Mouse (Mus musculus) liver, embryonic 15.5 days (tissue): Measurements from ENCODE around the gene Ccdc33. TPM values are rescaled to one million over a fixed set of nuclear protein-coding genes. Genes with fewer than 3 reads are reported as not detected.

Source experiments
- ATAC-seq: fragments of 200-750 bp; cut with Nextera tagmentation; 2 replicates; pipeline ENCODE4 v1.8.0; 2017; ENCODE audit warnings: moderate number of reproducible peaks, mild to moderate bottlenecking, moderate library complexity; ENCODE audit not compliant: insufficient read depth
- H3K27ac ChIP-seq: fragments of 300-500 bp; sonication (generic); replicated peaks from 2 replicates; pipeline ENCODE4 v1.5.1; 2015; ENCODE audit warnings: mild to moderate bottlenecking, inconsistent platforms
- H3K27me3 ChIP-seq: fragments of 300-500 bp; sonication (generic); 2 replicates; pipeline ENCODE4 v1.6.1; 2015; ENCODE audit warnings: mild to moderate bottlenecking, inconsistent platforms
- H3K36me3 ChIP-seq: fragments of 300-500 bp; sonication (generic); replicated peaks from 2 replicates; pipeline ENCODE4 v1.6.1; 2015; ENCODE audit warnings: moderate library complexity, mild to moderate bottlenecking, inconsistent platforms
- H3K4me1 ChIP-seq: fragments of 300-500 bp; sonication (generic); replicated peaks from 2 replicates; pipeline ENCODE4 v1.6.1; 2015; ENCODE audit warnings: inconsistent platforms
- H3K4me2 ChIP-seq: fragments of 300-500 bp; sonication (generic); 2 replicates; pipeline ENCODE4 v1.6.1; 2015; ENCODE audit warnings: moderate library complexity, mild to moderate bottlenecking, inconsistent platforms
- H3K4me3 ChIP-seq: fragments of 300-500 bp; sonication (generic); replicated peaks from 2 replicates; pipeline ENCODE4 v1.5.1; 2015; ENCODE audit warnings: mild to moderate bottlenecking, inconsistent platforms
- H3K9ac ChIP-seq: fragments of 300-500 bp; sonication (generic); 2 replicates; pipeline ENCODE4 v1.6.1; 2015; ENCODE audit warnings: moderate library complexity, mild to moderate bottlenecking, inconsistent platforms
- H3K9me3 ChIP-seq: fragments of 300-500 bp; sonication (generic); replicated peaks from 2 replicates; pipeline ENCODE4 v1.6.1; 2016; ENCODE audit warnings: inconsistent platforms
- WGBS: fragments of 180-500 bp; shearing (Covaris S2); methylation state at CpG from one replicate; pipeline ENCODE4 v1.1.7; 2015; ENCODE audit warnings: mixed read lengths; ENCODE audit not compliant: insufficient replicate concordance; 5-methylcytosine and 5-hydroxymethylcytosine counted together
- polyA plus RNA-seq: library from polyadenylated mRNA; unstranded; fragments of >200 nt; fragmentation: Nextera tagmentation; extraction: Ambion mirVana; gene quantifications from 2 replicates; pipeline ENCODE4 v1.2.1, GENCODE M21; 2015

Gene Ccdc33
- polyA plus RNA-seq, 1 experiment from 2014 or later: not detected

- H3K27ac ChIP-seq: no peak overlapping the region
- no peak overlapping the region for H3K4me3 ChIP-seq
- H3K9ac ChIP-seq: no peak overlapping the region
- no peak for ATAC-seq
- 29% methylated on average over 4 of the region's 4 CpGs for WGBS
- H3K27me3 ChIP-seq: peaks cover 18% of the 10 kb centered on the region
- no peaks in the 10 kb centered on the region for H3K36me3 ChIP-seq
- no peak overlapping the region for H3K4me2 ChIP-seq
- no peaks in the 10 kb centered on the region for H3K4me1 ChIP-seq
- H3K9me3 ChIP-seq: no peaks in the 10 kb centered on the region
Measured at GRCm38 (mm10) chr9:58045646-58046045, 73.0 kb downstream of the Ccdc33 start.

GRCm38 (mm10) chr9:58044828-58045227 lies 73.8 kb downstream of the Ccdc33 start:
- H3K9ac ChIP-seq: no peak overlapping the region
- no peak for ATAC-seq
- WGBS: 40% methylated on average over 10 of the region's 10 CpGs
- no peak overlapping the region for H3K4me2 ChIP-seq
- H3K9me3 ChIP-seq: no peaks in the 10 kb centered on the region
- H3K27ac ChIP-seq: no peak overlapping the region
- no peaks in the 10 kb centered on the region for H3K36me3 ChIP-seq
- no peaks in the 10 kb centered on the region for H3K4me1 ChIP-seq
- no peak overlapping the region for H3K4me3 ChIP-seq
- H3K27me3 ChIP-seq: peaks cover 18% of the 10 kb centered on the region

- WGBS: 59% methylated on average over 10 of the region's 10 CpGs
- H3K27me3 ChIP-seq: peaks cover 18% of the 10 kb centered on the region
- no peak for ATAC-seq
Measured at GRCm38 (mm10) chr9:58043496-58044017, 75.1 kb downstream of the Ccdc33 start.

GRCm38 (mm10) chr9:58042391-58042790 lies 76.2 kb downstream of the Ccdc33 start:
- Histone ChIP-seq H3K4me2 (no peak overlapping the region), H3K36me3 (no peaks in the 10 kb centered on the region), H3K27ac (no peak overlapping the region), H3K9ac (no peak overlapping the region), H3K4me1 (no peaks in the 10 kb centered on the region), H3K27me3 (peaks cover 26% of the 10 kb centered on the region), H3K4me3 (no peak overlapping the region), H3K9me3 (no peaks in the 10 kb centered on the region)
- WGBS: 34% methylated on average over 10 of the region's 10 CpGs
- no peak for ATAC-seq

More at GRCm38 (mm10) chr9:58043496-58044017, 75.1 kb downstream of the Ccdc33 start:
- Histone ChIP-seq H3K4me2 (no peak overlapping the region), H3K9ac (no peak overlapping the region), H3K4me1 (no peaks in the 10 kb centered on the region), H3K36me3 (no peaks in the 10 kb centered on the region), H3K27ac (no peak overlapping the region), H3K4me3 (no peak overlapping the region), H3K9me3 (no peaks in the 10 kb centered on the region)

- no peak for ATAC-seq
- Histone ChIP-seq H3K36me3 (no peaks in the 10 kb centered on the region), H3K4me2 (no peak overlapping the region)
Measured at GRCm38 (mm10) chr9:58040977-58041376, 77.6 kb downstream of the Ccdc33 start.

GRCm38 (mm10) chr9:58038500-58039168 lies 80.0 kb downstream of the Ccdc33 start:
- Histone ChIP-seq H3K27ac (no peak overlapping the region), H3K36me3 (no peaks in the 10 kb centered on the region), H3K4me1 (no peaks in the 10 kb centered on the region), H3K4me2 (no peak overlapping the region), H3K27me3 (peaks cover 27% of the 10 kb centered on the region), H3K4me3 (no peak overlapping the region), H3K9me3 (no peaks in the 10 kb centered on the region), H3K9ac (no peak overlapping the region)
- ATAC-seq: no peak
- WGBS: 36% methylated on average over 19 of the region's 19 CpGs

More at GRCm38 (mm10) chr9:58040977-58041376, 77.6 kb downstream of the Ccdc33 start:
- H3K27ac ChIP-seq: no peak overlapping the region
- no peak overlapping the region for H3K9ac ChIP-seq
- H3K4me3 ChIP-seq: no peak overlapping the region
- WGBS: 47% methylated on average over 4 of the region's 4 CpGs
- no peaks in the 10 kb centered on the region for H3K4me1 ChIP-seq
- peaks cover 25% of the 10 kb centered on the region for H3K27me3 ChIP-seq
- no peaks in the 10 kb centered on the region for H3K9me3 ChIP-seq

GRCm38 (mm10) chr9:58036961-58037360 lies 81.7 kb downstream of the Ccdc33 start:
- H3K9me3 ChIP-seq: no peaks in the 10 kb centered on the region
- ATAC-seq: no peak
- peaks cover 27% of the 10 kb centered on the region for H3K27me3 ChIP-seq
- no peak overlapping the region for H3K9ac ChIP-seq
- H3K4me1 ChIP-seq: no peaks in the 10 kb centered on the region
- 61% methylated on average over 4 of the region's 4 CpGs for WGBS
- no peaks in the 10 kb centered on the region for H3K36me3 ChIP-seq
- no peak overlapping the region for H3K27ac ChIP-seq
- no peak overlapping the region for H3K4me2 ChIP-seq
- H3K4me3 ChIP-seq: no peak overlapping the region

GRCm38 (mm10) chr9:58035951-58036698 lies 82.5 kb downstream of the Ccdc33 start:
- no peaks in the 10 kb centered on the region for H3K9me3 ChIP-seq
- no peak for ATAC-seq
- no peaks in the 10 kb centered on the region for H3K4me1 ChIP-seq
- peaks cover 27% of the 10 kb centered on the region for H3K27me3 ChIP-seq
- H3K4me2 ChIP-seq: no peak overlapping the region
- WGBS: 45% methylated on average over 7 of the region's 7 CpGs
- H3K9ac ChIP-seq: no peak overlapping the region
- H3K27ac ChIP-seq: no peak overlapping the region
- H3K36me3 ChIP-seq: no peaks in the 10 kb centered on the region
- H3K4me3 ChIP-seq: no peak overlapping the region

- WGBS: 60% methylated on average over 2 of the region's 2 CpGs
- Histone ChIP-seq H3K36me3 (no peaks in the 10 kb centered on the region), H3K27ac (no peak overlapping the region), H3K27me3 (peaks cover 27% of the 10 kb centered on the region), H3K9ac (no peak overlapping the region), H3K4me1 (no peaks in the 10 kb centered on the region), H3K9me3 (no peaks in the 10 kb centered on the region), H3K4me2 (no peak overlapping the region), H3K4me3 (no peak overlapping the region)
- ATAC-seq: no peak
Measured at GRCm38 (mm10) chr9:58035519-58035918, 83.1 kb downstream of the Ccdc33 start.

GRCm38 (mm10) chr9:58031895-58032294 lies 86.7 kb downstream of the Ccdc33 start:
- Histone ChIP-seq H3K27me3 (peaks cover 4% of the 10 kb centered on the region; the same call in 1 of the 2 replicates), H3K9ac (no peak overlapping the region), H3K4me1 (no peaks in the 10 kb centered on the region), H3K27ac (no peak overlapping the region), H3K36me3 (no peaks in the 10 kb centered on the region), H3K9me3 (no peaks in the 10 kb centered on the region), H3K4me3 (no peak overlapping the region), H3K4me2 (no peak overlapping the region)
- no peak for ATAC-seq
- WGBS: 36% methylated on average over 5 of the region's 5 CpGs

GRCm38 (mm10) chr9:58029635-58030034 lies 89.0 kb downstream of the Ccdc33 start:
- H3K36me3 ChIP-seq: no peaks in the 10 kb centered on the region
- no peak overlapping the region for H3K4me3 ChIP-seq
- H3K27ac ChIP-seq: no peak overlapping the region
- H3K9me3 ChIP-seq: no peaks in the 10 kb centered on the region
- H3K9ac ChIP-seq: no peak overlapping the region
- H3K4me2 ChIP-seq: no peak overlapping the region
- WGBS: 55% methylated on average over 6 of the region's 6 CpGs
- no peak for ATAC-seq
- 0 out of 2 replicates have a peak, but pooled peaks cover 3% of the 10 kb centered on the region for H3K27me3 ChIP-seq
- H3K4me1 ChIP-seq: no peaks in the 10 kb centered on the region
